Comparison of ENCODE assay signal across 8 mouse cellular contexts in genomic region chr4:116074145-116074675, GRCm38 (mm10). TPM values are rescaled to one million over a fixed set of nuclear protein-coding genes. Genes with fewer than 3 reads are reported as not detected.
A peak's percentile ranks its signal among the peaks of the same experiment; 100 is the strongest.
DNase-seq lines count a peak whose midpoint lies in the region; ATAC-seq lines count a peak whose summit lies in the region.

No protein-coding gene starts in this region.

- peak; percentile 39 for DNase-seq in thymus, postnatal 0 days (ENCODE audit: low spot score)
- DNase-seq in thymus, postnatal 4 days = no peak
- peak; percentile 31 to 43 for DNase-seq in heart, postnatal 10 days
- peak; percentile 38 for DNase-seq in lung, postnatal 36 days
- DNase-seq in frontal cortex, adult 2 months (ENCODE audit: extremely low spot score in 1 of 2, low spot score in 1 of 2) = no peak
- DNase-seq in left cerebral cortex, postnatal 25 days (ENCODE audit: low spot score in 2 of 2) = no peak
- no peak for DNase-seq in right cerebral cortex, postnatal 4 days

- ATAC-seq in common myeloid progenitor, adult 5-6 weeks (replicated peaks; ENCODE audit: low read depth, poor library complexity, severe bottlenecking) = 0 out of 2 replicates have a peak, but pooled peaks have one; percentile 17

- intact Hi-C loops in heart, postnatal 10 days (cut with DNase I) = loop anchor here (2.0 kb wide), 1 partner anchor 21 kb away; the partner anchor contains the start of gene Nsun4
- intact Hi-C loops in left cerebral cortex, postnatal 25 days (cut with DNase I) = no loop called here

RNA-seq across cellular contexts. Expression of gene Uqcrh, which starts 0.7 kb away (rescaled TPM):
- 652 and 689 TPM in 2 replicates for polyA plus RNA-seq in thymus, postnatal 0 days (2015; fragmentation: Nextera tagmentation; extraction: Ambion mirVana)
- 353 and 354 TPM in 2 replicates for total RNA-seq in common myeloid progenitor, adult 5-6 weeks (2017)
- total RNA-seq in heart, postnatal 10 days (2021) = 1,000 to 10,000 TPM; 1,784 to 1,838 TPM
- 645 and 649 TPM in 2 replicates for polyA plus RNA-seq in frontal cortex, adult 2 months (2012; rRNA removed)
- total RNA-seq in left cerebral cortex, postnatal 25 days (2021) = 100 to 1,000 TPM; 444 to 446 TPM

RNA-seq across cellular contexts. Expression of gene Lrrc41, which starts 0.9 kb away (rescaled TPM):
- 41.6 and 42.1 TPM in 2 replicates for polyA plus RNA-seq in thymus, postnatal 0 days (2015; fragmentation: Nextera tagmentation; extraction: Ambion mirVana)
- total RNA-seq in common myeloid progenitor, adult 5-6 weeks (2017) = 14.4 and 22.4 TPM in 2 replicates
- total RNA-seq in heart, postnatal 10 days (2021) = 10 to 100 TPM; 33.2 to 39.7 TPM
- 34.7 and 34.8 TPM in 2 replicates for polyA plus RNA-seq in frontal cortex, adult 2 months (2012; rRNA removed)
- total RNA-seq in left cerebral cortex, postnatal 25 days (2021) = 10 to 100 TPM; 45.3 to 47.7 TPM

RNA-seq across cellular contexts. Expression of gene Nsun4, which starts 20.5 kb away (rescaled TPM):
- polyA plus RNA-seq in thymus, postnatal 0 days (2015; fragmentation: Nextera tagmentation; extraction: Ambion mirVana) = 17.9 and 18.6 TPM in 2 replicates
- total RNA-seq in common myeloid progenitor, adult 5-6 weeks (2017) = 8.7 and 16.4 TPM in 2 replicates
- 10 to 100 TPM; 23.5 to 24.8 TPM for total RNA-seq in heart, postnatal 10 days (2021)
- polyA plus RNA-seq in frontal cortex, adult 2 months (2012; rRNA removed) = 8.3 and 9.7 TPM in 2 replicates
- 10 to 100 TPM; 10.7 to 11.4 TPM for total RNA-seq in left cerebral cortex, postnatal 25 days (2021)

RNA-seq across cellular contexts. Expression of gene Rad54l, which starts 49.3 kb away (rescaled TPM):
- polyA plus RNA-seq in thymus, postnatal 0 days (2015; fragmentation: Nextera tagmentation; extraction: Ambion mirVana) = 26.0 and 26.4 TPM in 2 replicates
- 24.1 and 28.7 TPM in 2 replicates for total RNA-seq in common myeloid progenitor, adult 5-6 weeks (2017)
- total RNA-seq in heart, postnatal 10 days (2021) = 1 to 10 TPM; 3.7 TPM
- 0.86 and 0.94 TPM in 2 replicates for polyA plus RNA-seq in frontal cortex, adult 2 months (2012; rRNA removed)
- under 1 TPM; 0.32 to 0.64 TPM for total RNA-seq in left cerebral cortex, postnatal 25 days (2021)

RNA-seq across cellular contexts. Expression of gene Pomgnt1, which starts 49.4 kb away (rescaled TPM):
- 28.6 and 30.5 TPM in 2 replicates for polyA plus RNA-seq in thymus, postnatal 0 days (2015; fragmentation: Nextera tagmentation; extraction: Ambion mirVana)
- total RNA-seq in common myeloid progenitor, adult 5-6 weeks (2017) = 14.2 and 15.9 TPM in 2 replicates
- total RNA-seq in heart, postnatal 10 days (2021) = 10 to 100 TPM; 78.4 to 81.9 TPM
- polyA plus RNA-seq in frontal cortex, adult 2 months (2012; rRNA removed) = 66.6 and 77.5 TPM in 2 replicates
- total RNA-seq in left cerebral cortex, postnatal 25 days (2021) = 10 to 100 TPM; 73.5 to 77.6 TPM

Comparison
In these comparisons a context has a peak if more than half of its experiments do, and no peak if none do; other contexts are left out.
1. DNase-seq: peak in thymus, postnatal 0 days (single experiment), heart, postnatal 10 days (2 of 2) and lung, postnatal 36 days (single experiment); none in thymus, postnatal 4 days (single experiment), frontal cortex, adult 2 months (0 of 2), left cerebral cortex, postnatal 25 days (0 of 2) and right cerebral cortex, postnatal 4 days (single experiment).